Mouse (Mus musculus): ENCODE measurements around the gene Gm28891. TPM values are rescaled to one million over a fixed set of nuclear protein-coding genes. Genes with fewer than 3 reads are reported as not detected.

Gm28891 gene
- not detected for total RNA-seq (2023)

GRCm38 (mm10) chrY:60240902-60241301 lies at the start of gene Gm28891:
Gm28891 (plus strand) TSS chrY:60241202.

